Mouse (Mus musculus): Measurements from ENCODE around the gene Sprr4.
A peak's percentile ranks its signal among the peaks of the same experiment; 100 is the strongest.
"Not testable (repeated sequence)": the region's sequence is repeated elsewhere in the genome, so short reads cannot be mapped to it uniquely, and the experiment has no call there.

The Sprr4 gene

DNA sequence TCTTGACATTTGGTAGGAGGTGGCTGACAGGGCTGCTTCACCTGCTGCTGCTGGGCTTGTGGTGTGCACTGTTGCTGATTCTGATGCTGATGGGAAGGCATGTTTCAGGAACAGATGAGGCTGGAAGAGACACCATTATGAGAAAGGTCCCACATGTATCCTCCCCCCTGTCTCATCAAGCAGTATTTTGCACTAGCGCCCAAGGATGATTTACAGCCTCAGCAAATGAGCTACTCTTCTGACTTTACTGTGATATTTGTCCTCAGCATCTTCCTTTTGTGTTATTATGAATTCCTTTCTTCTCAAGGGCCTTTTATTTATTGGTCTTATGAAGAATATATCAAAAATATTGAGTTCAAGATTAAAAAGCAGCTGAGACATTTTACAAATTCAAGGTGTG, at the start of gene Sprr4:
Gene Sprr4 (minus strand): TSS at position 101 of the 400 bp plus-strand sequence.
- no peak for DNase-seq (ENCODE audit: low spot score in 2 of 2)

DNA sequence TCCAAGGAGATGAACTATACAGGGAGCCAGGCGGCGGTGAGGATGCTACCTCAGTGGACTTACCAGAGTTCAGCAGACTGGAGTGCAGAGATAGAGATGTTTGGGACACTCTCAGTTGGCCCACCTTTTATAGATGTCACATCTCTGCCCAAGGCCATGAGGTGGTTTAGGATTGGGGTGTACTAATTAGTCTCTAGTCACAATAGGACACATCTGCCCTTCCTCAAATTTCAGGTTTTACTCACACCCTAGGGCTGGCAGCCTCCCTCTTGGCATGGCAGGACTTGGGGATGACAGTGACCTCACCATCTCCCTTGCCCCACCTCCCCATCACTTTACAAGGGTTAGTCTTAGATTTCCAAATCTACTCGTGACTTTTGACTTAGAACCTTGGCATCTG, 34.1 kb upstream of the Sprr4 start, which contains the start of gene 2310046K23Rik:
Gene 2310046K23Rik (minus strand): TSS at position 101 of the 400 bp plus-strand sequence.
- no peak for DNase-seq (ENCODE audit: low spot score in 2 of 2)

DNA sequence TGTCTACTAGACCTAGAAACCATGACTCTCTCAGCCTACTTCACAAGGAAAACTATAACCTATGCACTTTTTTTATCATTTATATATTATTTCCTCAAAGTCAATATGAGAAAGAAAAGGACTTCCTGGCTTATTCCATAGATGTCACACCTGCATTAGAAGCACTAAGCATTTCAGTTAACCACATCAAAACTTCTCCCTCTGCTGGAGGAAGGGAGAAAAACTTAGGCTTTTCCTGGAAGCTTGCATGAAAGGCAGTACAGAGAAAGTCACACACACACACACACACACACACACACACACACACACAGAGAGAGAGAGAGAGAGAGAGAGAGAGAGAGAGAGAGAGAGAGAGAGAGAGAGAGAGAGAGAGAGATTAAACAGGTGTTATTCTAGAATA, 12.0 kb upstream of the Sprr4 start:
- DNase-seq (ENCODE audit: low spot score in 2 of 2): no peak

DNA sequence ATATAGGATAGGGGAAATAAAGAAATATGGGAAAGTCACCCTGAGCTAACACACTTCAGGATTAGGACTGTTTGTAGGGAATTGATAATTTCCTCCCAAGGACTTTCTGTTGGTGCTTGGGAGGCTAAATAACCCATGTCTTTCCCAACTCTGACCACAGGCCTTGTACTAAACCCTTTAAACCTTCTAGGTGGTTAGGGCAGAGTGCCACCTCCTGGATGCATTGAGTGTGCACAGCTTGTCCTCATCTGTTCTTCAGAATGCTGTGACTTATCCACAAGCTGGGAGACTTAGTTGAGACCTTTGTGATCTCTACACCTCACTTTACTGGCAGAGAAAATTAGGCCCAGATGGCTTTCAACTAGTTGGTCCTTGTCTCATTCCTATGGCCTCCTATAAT, 10.5 kb upstream of the Sprr4 start:
- no peak for DNase-seq (ENCODE audit: low spot score in 2 of 2)

DNA sequence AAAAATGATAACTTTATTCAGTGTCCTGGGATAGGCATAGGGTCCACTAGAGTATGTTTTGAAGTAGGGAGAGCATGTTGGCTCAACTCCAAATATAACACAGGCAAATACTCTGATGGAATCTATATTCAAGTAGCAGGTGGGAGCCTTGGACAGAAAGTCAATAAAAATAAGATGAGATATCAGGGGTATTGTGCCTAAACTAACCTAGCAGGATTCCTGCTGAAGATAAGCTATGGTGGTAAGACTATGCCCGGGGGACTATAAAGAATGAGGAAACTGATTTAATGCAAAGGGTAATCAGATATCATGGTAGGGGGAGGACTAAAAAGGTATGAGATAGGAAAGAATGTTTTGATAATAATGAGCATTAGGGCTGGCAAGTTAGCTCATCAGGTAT, 7.9 kb upstream of the Sprr4 start:
- DNase-seq (ENCODE audit: low spot score in 2 of 2): no peak

DNA sequence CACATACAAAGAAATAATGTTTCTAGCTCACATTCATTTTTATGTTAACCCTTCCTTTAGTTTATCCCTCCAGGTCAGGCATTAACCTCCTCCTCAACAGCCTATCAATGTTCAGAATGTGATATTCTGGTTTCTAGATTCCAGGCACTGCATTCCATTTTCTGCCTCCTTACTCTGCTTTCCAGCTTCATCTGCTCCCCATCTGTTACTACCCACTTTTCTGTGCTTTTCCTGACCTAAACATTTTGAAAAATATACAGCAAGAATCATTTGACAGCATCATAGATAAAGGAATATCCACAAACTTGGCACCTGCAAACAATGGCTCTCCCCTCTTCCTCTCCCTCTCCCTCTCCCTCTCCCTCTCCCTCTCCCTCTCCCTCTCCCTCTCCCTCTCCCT, 3.2 kb upstream of the Sprr4 start:
- DNase-seq (ENCODE audit: low spot score in 2 of 2): no peak

DNA sequence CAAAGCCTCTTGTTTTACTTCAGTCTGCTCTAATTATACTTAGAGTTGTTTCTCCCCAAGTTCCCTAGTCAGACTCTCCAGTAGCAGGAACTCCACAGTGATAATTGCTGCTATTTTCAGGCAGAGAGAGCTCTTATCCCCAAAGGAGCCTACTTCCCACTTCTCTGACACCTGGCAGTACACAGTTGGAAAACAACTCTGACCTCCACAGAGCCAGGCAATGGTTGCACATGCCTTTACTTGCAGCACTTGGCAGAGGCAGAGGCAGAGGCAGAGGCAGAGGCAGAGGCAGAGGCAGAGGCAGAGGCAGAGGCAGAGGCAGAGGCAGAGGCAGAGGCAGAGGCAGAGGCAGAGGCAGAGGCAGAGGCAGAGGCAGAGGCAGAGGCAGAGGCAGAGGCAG, 10.0 kb downstream of the Sprr4 start:
- DNase-seq (ENCODE audit: low spot score in 2 of 2): not testable (repeated sequence)

DNA sequence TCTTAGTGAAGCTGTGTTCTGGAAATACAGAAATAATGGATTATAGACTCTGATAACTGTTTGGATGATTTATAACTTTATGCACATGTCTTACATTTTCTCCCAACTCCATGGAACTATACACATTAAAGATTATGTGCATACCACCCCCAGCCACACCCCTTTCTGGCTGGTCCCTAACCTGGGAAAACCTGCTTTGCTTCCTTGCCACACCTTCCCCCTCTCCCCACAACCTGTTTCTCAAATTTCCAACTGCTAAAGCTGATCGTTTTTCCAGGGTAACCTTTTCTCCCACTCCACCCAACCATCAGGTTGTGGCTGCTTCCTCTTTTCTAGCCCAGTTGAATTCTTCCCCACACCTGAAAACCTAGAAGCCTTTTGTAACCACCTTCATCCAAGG, 14.0 kb downstream of the Sprr4 start:
- DNase-seq (ENCODE audit: low spot score in 2 of 2): peak in 1 of 2 experiments; percentile 27

DNA sequence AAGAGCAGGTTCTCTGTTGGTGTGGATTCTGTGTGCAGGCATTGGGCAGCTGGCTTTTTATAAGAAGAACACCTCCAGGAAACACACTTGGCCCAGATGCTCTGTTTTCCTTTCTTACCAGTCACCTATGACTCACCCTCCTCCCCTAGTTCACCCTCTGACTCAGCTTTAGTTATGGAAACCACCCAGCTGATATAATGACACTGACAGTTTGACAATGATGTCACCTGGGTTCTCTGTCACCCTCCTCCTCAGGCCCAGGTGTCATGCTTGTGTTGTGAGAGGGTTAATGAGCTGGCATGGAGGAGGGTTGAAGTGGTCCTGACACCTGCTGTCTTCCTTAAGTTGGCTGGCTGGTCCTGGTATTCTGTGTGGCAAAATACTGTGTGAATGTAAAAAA, 14.4 kb downstream of the Sprr4 start, which contains the start of gene Sprr1a:
Gene Sprr1a (minus strand): TSS at position 33 of the 400 bp plus-strand sequence.
- DNase-seq (ENCODE audit: low spot score in 2 of 2): peak; percentile 24 to 48

DNA sequence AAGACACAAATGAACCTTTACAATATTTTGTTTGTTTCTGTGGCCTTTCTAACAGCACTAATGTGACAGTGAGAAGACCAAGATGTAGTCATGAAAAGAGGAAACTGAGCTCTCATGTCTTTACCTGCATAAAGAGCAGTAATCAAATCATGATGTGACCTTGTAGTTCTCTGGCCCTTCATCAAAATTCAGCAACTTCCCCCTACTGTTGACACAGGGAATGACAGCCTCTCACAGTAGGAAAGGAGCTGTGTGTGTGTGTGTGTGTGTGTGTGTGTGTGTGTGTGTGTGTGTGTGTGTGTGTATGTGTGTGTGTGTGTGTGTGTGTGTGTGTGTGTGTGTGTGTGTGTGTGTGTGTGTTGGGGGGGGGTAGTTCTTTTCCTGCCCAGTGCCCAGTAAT, 19.0 kb downstream of the Sprr4 start:
- DNase-seq (ENCODE audit: low spot score in 2 of 2): not testable (repeated sequence)

DNA sequence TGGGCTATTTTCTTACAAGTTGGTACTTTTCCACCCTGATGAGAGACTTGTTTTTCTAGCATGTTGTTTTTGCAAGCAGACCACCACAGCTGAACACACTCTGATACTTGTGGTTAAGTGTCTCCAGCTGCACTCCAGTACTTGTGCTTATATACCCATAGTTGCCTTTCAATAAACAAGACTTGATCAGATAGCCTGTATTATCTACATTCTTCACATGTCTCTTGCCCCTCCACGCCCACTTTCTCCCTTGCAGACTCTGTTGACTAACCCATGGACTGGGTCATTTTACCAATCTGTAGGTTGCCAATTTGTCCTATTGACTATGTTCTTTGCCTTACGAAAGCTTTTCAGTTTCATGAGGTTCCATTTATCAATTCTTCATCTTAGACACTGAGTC, 30.2 kb downstream of the Sprr4 start:
- DNase-seq (ENCODE audit: low spot score in 2 of 2): no peak

DNA sequence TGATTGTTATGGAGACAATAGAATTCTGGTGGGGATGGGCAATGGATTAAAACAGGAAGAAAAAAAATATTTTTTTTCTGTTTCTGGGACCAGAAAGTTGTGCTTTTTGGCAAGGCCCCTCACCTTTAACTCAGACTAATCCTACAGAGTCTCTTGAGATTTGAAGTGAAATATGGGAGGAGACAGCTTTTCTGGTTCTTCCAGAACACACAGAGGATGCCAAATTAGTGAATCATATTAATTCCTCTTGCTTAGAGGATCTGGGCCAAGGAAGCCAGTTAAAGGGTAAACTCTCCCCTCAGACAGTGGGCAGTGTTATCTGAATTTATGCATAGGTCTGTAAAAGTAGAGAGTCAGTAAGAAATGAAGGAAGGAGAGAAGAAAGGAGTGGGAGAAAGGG, 32.9 kb downstream of the Sprr4 start:
- no peak for DNase-seq (ENCODE audit: low spot score in 2 of 2)

DNA sequence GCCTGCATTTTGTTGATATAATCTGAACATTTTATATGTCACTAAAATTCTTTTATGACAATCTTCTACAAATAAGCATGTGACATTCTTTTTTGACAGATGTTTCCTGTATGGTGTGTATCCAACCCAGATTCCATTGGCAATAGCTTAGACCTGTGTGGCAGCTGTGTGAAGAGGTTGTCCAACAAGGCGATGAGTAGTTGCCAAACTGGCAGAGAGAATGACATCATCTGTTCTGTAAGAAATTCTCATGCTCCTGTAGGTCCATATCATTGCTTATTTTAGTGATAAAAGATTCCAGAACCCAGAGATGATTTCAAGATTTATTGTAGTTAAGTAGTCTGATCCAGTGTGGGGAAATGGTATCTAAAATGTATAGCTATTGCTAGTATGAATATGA, 33.7 kb downstream of the Sprr4 start:
- no peak for DNase-seq (ENCODE audit: low spot score in 2 of 2)

DNA sequence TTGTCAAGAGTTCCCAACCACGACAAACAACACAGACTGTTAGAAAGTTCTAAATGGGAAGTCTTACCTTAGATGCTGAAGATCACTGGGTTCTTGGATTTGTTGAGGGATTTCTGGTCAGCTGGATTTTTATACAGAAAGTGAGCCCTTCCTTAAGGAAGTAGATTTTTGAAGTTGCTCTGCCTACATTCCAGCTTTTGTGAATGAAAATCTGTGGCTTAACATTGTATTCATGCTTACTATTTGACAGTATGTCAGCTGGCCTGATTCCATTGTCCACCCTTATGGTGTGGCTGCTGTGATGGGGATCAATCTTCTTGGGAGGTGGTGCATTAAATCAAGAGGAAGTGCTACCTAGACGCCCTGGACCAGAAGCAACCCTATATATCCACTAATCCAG, 41.7 kb downstream of the Sprr4 start, which contains the start of gene Sprr3:
Gene Sprr3 (minus strand): TSS at position 101 of the 400 bp plus-strand sequence.
- no peak for DNase-seq (ENCODE audit: low spot score in 2 of 2)

DNA sequence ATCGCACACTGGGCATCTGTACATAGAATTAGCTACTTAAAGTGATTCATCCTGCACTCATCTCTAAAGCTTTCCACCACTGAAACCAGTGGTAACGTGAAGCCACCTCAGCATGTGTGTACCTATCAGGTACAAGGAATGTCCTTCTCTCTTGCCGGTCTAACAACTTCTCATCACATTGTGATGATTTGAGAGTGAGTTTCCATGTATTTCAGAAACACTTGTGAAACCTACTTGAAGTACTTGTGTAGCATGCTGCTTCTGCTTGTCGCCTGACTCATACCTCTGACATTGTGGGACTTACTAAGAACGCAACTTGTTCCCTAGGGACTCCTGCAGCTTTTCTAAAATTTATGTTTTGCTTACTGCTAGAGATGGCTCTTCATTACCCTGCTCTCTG, 45.1 kb downstream of the Sprr4 start:
- no peak for DNase-seq (ENCODE audit: low spot score in 2 of 2)
